Mouse (Mus musculus): Measurements from ENCODE around the gene Agtrap.
A peak's percentile ranks its signal among the peaks of the same experiment; 100 is the strongest.
"Not testable (repeated sequence)": the region's sequence is repeated elsewhere in the genome, so short reads cannot be mapped to it uniquely, and the experiment has no call there.

Gene Agtrap

DNA sequence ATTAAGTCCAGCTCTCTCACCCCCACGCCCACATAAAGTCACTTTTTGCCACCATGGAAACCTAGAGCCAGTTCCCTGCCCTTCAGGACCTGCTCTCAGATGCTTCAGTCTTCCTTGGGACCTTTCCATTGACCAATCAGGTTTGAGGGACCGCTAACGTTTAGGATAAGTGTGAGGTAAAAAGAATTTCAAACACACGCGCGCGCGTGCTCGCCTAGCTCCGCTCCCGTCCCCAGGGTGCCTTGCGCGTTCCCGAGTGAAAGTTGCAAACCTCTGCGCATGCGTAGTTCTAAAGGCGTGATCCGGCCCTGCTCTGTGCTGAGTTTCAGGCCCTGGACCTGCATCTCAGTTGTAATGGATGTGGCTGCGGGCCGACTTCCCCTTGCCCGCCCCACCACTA is 12.6 kb downstream of the Agtrap start:
- DNase-seq (ENCODE audit: low spot score) = peak; percentile 48

- no peak for DNase-seq (ENCODE audit: low spot score)
These were observed 13.2 kb downstream of the Agtrap start for GRCm38 (mm10) chr4:148074521-148075189.

GRCm38 (mm10) chr4:148071508-148071907 is 16.3 kb downstream of the Agtrap start:
- no peak for DNase-seq (ENCODE audit: low spot score)

DNA sequence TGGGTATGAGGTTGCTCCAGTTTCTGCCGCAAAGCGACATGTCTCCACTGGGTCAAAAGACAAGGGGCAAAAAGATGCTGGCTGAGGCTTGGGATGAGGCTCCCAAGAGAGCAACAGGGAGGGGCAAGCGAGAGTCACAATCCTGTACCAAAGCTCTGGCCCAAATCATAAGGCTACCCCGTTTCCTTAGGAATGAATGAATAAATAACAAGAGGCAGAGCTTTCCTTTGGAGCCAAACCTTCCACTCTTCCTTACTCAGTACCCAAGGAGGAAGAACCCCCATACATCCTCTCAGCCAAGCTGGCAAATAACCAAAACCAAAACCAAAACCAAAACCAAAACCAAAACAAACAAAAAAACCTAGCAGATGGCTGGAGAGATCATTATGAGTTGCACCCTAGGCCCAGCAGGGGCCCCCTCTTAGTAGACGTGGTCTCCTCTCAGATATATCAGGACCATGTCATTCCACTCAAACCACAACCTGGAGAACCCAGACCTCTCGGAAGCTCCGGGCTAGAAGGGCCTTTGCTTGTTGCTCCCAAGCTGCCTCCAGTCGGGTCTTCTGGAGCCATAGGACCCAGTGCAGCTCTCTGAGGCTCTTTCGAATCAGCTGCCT is 18.1 kb downstream of the Agtrap start:
- DNase-seq (ENCODE audit: low spot score) = no peak

DNA sequence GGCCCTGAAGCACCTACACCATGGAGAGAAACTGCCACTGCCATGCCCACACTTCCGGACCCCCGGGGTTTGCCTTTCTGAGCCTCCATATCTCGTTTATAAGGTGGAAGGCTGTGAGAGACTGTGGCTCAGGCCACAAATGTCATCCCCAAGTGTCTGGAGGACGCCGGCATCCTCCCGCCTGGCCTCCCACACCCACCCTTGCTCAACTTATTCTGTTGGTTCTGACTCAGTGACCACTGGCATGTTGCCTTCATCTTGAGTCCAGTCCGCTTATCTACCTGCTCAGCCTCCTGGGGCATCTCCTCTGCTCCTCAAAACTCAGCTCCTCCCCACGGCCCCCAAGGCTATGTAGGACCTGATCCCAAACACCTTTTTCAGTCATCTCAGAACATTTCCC is 20.5 kb downstream of the Agtrap start:
- no peak for DNase-seq (ENCODE audit: low spot score)

GRCm38 (mm10) chr4:148066401-148066744 is 21.5 kb downstream of the Agtrap start:
- DNase-seq (ENCODE audit: low spot score) = no peak

DNA sequence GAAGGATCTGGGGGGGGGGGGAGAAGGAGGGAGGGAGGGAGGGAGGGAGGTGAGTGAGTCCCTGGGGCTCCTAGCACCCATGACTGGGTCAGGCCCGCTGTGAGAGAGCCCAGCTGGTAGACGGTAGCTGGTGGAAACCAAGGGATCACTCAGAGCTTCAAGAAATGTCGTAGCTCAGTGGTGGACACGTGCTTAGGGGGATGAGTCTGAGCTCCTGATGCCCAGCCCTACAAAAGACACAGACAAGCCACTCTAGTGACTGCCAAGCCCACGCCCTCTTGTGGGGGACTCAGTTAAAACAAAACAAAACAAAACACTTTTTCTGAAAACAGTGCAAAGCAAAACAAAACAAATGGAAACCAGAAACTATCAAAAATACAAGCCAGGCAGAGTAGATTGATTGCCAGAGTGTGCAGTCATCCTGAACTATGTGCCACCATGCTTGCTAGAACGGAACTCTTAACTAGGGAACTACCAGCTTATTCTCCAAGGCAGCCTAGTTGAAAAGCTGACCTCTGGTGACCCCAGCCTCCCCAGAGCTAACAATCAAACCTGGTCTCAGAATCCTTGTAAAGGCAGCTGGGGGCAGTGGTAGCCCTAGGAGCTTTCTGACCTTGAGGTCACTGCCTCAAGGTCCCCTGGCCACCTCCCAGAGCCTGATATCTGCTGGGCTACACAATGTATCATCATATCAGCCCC is 22.0 kb downstream of the Agtrap start:
- DNase-seq (ENCODE audit: low spot score) = no peak

GRCm38 (mm10) chr4:148061086-148061480 is 26.7 kb downstream of the Agtrap start:
- DNase-seq (ENCODE audit: low spot score) = no peak

- DNase-seq (ENCODE audit: low spot score) = no peak
These were observed 27.4 kb downstream of the Agtrap start for GRCm38 (mm10) chr4:148060120-148061085.

DNA sequence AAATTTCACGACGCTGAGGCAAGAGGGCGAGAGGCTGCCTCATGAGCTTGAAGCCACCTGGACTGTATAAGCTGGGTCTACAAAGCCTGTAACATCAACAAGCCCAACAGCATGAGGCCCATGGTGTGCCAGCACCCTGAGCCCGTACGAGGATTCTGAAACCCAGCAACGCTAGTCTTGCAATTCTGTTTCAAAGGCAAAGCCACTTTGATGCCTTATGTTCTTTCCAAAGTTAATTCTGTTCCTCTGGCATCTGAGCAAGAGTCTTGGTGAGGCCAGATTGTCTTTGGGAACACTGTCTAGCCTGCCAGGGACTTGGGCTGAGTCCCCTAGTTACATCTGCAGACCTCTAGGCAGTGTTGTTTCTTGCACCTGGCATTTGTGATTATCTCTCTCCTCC is 28.8 kb downstream of the Agtrap start:
- DNase-seq (ENCODE audit: low spot score) = no peak

DNA sequence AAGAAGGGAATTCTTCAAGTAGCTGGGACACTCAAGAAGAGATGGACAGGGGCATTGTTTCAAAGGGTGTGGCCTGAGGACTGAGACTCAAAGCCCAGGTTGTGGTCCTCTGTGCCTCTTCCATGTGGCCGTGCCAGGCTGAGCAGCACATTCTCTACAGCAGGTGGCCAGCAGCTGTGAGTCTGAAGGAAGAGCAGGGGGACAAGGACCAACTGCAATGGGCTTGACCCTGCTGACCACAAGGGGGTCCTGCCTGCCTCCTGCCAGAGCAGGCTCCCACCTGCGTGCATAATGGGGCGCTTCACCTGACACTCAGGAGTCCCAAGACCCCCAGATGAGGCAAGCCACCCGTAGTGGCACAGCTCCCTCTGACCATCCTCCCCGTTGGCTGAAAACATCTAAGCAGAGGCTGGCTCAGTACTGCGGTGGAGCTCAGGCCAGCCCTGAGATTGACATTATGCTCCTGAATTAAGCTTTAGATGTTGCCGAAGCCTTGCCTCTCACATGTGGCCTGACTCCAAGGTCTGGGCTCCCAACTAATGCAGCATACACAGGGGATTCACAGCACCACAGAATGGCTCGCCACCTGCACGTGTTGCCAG is 29.5 kb downstream of the Agtrap start:
- DNase-seq (ENCODE audit: low spot score) = no peak

DNA sequence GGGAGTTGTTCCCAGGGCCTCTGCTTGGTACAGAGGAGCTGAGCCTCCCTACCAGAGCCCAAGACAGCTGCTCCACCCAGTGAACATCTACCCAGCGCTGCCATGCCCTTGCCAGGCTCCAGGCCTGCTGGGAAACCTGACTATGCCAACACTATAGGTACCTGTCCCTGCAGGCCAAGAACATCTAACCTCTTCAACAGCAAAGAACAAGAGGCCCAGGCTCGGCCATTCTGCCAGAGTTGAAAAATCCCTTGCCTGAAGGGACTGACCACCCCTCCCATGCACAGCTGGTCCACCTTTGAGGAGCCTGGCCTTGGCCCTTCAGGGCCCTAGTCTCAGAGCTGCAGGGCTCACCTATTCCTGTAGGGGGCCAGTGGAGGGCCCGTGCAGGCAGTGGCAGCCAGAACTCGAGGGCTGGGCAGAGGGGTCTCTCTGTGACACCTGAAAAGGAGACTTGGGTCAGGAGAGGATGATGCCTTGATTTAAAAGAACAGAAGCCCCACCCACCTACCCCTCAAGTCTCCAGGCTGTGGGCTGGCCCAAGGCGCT is 30.1 kb downstream of the Agtrap start:
- DNase-seq (ENCODE audit: low spot score) = no peak

DNA sequence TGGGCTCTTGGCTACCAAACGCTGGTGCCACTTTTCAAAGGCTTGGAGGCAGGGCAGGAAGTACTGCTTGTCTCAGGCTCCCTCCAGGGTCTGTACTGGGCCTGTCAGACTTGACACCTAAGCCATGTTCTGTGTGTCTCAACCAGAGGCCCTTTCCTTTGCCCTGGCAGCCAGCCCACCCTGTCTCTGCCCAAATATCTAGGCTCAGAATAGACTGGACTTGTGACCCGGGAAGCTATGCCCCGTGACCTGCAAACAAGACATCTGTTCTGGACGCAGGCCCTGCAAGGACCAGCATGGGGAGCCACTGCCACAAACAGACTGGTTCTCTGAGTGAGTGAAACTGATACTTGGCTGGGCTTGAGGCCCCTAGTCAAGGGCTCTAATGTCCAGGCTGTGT is 31.0 kb downstream of the Agtrap start:
- no peak for DNase-seq (ENCODE audit: low spot score)

GRCm38 (mm10) chr4:148056246-148056645 is 31.6 kb downstream of the Agtrap start:
- no peak for DNase-seq (ENCODE audit: low spot score)

- DNase-seq (ENCODE audit: low spot score) = no peak
These were observed 32.7 kb downstream of the Agtrap start for GRCm38 (mm10) chr4:148054961-148055695.

- DNase-seq (ENCODE audit: low spot score) = no peak
These were observed 34.4 kb downstream of the Agtrap start for GRCm38 (mm10) chr4:148053417-148053920.

- no peak for DNase-seq (ENCODE audit: low spot score)
These were observed 34.9 kb downstream of the Agtrap start for GRCm38 (mm10) chr4:148052976-148053375.

DNA sequence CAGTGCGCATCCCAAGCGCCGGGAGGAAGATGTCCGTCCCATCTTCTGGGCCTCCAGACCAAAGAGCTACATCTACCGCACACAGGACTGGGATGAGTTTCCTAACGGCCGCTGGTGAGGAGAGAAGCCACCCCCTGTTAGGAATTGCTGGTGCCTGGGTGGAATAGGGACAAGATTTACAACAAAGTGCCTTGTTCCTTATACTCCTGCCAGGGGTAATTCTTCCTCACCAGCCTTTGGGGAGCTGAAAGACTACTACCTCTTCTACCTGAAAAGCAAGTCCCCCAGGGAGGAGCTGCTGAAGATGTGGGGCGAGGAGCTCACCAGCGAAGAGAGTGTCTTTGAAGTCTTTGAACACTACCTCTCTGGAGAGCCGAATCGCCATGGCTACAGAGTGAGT is 35.9 kb downstream of the Agtrap start:
- DNase-seq (ENCODE audit: low spot score) = no peak

DNA sequence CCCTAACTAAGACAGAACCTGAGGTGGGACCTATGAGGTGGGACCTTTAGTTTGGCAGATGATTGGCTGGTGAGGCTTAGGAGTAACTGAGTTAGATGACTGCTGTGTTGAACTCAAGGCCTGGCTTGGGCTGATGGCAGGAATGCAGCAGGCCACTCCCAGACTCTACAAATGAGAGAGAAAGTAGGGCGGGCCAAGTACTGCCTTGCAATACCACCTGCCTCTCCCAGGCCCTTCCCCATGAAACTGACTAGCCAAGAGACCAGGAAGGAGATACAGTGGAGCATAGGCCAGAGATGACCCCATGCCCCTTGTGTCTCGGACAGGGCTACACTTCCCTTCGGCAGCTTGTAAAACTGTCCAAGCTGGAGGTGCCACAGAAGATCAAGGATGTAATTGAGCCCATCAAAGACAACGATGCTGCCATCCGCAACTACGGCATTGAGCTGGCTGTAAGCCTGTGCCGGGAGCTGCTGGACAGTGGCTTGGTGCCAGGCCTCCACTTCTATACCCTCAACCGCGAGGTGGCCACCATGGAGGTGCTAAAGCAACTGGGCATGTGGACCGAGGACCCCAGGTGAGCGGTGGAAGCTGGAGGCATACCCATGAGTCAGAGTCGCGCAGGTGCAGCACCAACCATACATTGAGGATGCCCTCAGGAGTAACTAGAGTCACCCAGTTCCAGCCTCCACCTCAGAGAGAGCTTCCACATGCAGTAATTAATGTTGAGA is 36.6 kb downstream of the Agtrap start:
- no peak for DNase-seq (ENCODE audit: low spot score)

DNA sequence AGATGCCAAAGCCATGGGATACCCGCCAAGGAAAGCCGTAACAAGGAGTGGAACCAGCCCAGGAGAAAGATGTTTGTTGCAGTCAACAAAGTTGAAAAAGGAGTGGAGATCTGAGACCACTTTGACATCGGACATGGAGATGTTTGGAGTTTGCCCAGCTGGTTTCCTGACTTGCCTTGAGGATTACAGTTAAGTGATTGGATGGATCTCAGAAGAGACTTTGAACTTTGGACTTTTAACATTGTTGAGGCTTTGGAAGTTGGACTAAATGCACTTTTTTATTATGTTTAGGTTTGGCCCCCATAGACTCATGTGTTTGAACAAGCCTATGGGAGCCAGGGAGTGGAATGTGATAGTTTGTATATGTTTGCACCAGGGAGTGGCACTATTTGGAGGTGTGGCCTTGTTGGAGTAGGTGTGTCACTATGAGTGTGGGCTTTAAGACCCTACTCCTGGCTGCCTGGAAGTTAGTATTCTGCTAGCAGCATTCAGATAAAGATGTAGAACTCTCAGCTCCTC is 37.4 kb downstream of the Agtrap start:
- not testable (repeated sequence) for DNase-seq (ENCODE audit: low spot score)
